Mouse (Mus musculus) c-Kit-positive CD71-negative TER-119-negative erythroid progenitor cells, embryonic 14.5 days (primary cell): ENCODE measurements around the gene Rpap3.

Experiments used
- DNase-seq: peaks from one replicate; pipeline ENCODE4 v3.0.0-alpha.2; 2013; ENCODE audit warnings: low read depth

Gene Rpap3

GRCm38 (mm10) chr15:97705211-97706050 is at the start of gene Rpap3:
Gene Rpap3, minus strand, starts transcription at chr15:97705825.
- peak; percentile 64 for DNase-seq

DNA sequence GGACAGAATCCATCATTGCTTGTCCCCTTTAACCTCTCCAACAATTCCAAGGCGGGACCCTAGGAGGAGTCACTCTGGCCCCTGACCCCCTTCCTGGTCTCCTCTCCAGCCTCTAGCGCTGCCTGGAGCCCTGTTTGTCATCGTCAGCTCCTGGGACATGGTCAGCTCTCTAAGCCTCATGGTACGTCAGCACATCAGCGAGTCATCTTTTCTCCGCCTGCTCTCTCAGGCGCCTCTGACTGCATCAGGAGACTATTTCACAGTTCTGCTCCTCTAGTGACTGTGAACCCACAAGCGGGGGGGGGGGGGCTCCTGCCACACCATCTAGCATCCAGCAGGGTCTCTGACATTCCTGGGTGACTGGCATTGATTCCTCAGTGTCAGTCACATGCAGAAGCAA is 49.7 kb upstream of the Rpap3 start:
- no peak for DNase-seq

DNA sequence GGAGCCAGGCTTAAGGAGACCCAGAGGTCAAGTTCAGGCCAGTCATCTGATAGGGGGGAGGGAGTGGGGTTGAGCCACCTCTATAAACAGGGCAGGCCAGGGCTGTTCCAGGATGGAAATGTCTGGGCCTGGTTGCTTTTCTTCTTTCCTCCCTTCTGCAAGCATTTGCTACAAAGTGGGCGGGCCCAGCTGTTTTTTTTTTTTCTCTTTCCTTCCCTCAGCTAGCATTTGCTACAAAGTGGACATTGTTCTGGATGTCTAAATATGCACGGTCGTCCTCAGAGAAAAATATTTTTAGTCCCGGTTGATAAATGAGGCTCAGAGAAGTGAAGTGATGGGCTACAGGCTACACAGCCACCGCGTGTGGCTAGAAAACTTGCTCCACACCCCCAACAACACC is 48.9 kb upstream of the Rpap3 start:
- DNase-seq: no peak

GRCm38 (mm10) chr15:97752491-97752890 is 46.9 kb upstream of the Rpap3 start:
- DNase-seq: no peak

DNA sequence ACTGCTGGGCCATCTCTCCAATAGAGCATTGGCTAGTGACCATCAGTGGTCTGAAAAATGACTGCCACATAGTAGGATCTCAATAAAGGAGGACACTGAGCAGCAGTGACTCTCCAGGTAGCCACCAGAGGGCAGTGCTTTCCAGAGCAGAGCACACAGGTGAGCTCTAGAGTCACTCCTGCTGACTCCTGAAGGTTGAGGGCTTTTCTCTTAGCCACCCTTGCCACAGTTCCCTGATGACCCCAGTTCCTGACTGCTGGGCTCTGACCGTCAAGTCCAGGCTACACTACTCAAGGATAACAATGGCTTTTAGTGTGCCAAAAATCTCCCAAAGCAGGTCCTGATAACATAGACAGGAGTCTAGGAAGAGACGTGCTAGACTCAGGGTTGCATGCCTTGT is 46.1 kb upstream of the Rpap3 start:
- no peak for DNase-seq

DNA sequence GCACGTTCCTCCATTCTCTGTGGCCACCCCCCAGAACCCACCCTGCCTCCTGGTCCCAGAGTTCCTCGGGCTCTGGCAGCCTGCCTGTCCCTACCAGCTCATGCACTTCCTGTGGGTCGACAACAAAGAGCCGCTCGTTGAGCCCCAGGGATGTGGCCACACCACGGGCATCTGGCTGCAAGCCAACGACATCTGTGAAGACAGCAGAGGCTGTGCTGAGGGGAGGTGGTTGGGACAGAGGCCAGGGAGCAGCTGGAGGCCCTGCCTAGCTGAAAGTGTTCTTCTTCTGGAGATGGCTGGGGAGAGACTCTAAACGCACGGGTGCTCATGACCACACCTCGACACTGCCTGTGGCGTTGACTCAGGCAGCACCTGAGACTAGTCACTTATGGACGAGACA is 45.1 kb upstream of the Rpap3 start:
- peak; percentile 56 for DNase-seq

DNA sequence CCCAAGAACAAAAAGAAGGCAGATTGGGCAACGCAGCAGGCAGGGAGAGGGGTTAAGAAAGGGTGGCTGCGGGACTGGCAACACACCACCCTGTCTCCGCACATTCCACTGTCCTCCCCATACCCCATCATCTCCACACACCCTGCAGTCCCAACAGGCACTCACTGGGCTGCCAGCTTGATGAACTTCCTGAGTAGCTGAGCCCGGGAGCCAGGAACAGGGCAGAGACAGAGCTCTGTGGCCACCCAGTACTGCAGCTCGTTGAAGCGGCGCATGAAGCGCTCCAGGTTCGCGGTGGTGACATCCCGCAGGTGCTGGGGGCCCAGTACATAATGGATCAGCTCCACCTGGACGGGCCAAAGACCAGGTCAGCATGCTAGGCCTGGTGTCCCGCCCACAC is 44.2 kb upstream of the Rpap3 start:
- no peak for DNase-seq

DNA sequence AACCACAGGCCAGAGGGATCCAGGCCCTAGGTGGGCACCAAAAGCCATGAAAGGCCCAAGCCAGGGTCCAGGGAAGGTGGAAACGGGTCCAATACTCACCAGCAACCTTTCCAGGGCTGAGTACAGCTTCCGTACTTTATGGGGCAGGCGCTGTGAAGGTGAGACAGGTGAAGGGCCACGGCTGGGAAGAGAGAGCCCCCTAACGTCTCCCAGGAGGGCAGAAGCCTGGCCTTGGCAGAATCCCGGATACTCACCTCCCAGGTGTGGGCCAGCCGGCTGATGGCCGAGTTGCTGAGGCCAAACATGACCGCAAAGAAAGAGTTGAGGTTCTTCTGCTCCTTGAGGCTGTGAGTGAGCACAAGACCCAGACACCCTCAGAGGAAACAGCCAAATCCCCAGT is 43.8 kb upstream of the Rpap3 start:
- no peak for DNase-seq

DNA sequence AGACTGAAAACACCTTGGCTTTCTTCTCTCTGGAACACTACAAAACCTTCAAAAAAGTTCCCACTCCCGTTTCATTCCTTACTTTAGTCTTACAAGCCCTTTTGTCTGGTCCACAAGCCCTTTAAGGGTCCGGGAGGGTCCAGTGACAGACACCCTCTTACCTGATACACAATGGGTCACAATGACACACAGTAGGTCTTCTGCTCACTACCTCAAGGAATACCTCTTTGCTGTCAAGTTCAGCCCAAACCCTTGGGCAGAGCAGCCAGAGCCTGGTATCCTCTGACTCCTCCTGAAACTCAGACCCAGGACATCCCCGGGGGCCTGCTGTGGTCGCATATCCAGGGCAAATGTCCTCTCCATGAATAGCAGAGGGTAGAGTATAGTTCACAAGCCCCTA is 43.3 kb upstream of the Rpap3 start:
- no peak for DNase-seq

DNA sequence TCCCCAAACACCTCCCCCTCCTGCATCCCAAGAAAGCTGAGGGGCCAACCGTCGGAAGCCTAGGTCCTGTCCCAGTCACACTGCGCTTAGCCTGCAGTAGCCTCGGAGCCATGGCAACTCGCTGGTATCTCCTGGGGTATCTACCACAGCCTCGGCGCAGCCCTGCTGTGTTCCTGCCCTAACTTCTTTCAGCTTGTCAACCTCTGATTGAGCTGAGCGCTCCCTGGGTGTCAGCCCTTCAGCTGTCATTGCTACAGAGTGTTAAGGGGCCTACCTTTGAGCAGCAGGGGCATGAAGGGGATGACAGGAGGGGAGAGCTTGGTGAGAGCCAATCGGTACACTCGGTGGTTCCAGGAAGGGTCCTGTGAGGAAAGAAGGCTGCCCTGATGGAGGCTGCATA is 42.7 kb upstream of the Rpap3 start:
- no peak for DNase-seq

DNA sequence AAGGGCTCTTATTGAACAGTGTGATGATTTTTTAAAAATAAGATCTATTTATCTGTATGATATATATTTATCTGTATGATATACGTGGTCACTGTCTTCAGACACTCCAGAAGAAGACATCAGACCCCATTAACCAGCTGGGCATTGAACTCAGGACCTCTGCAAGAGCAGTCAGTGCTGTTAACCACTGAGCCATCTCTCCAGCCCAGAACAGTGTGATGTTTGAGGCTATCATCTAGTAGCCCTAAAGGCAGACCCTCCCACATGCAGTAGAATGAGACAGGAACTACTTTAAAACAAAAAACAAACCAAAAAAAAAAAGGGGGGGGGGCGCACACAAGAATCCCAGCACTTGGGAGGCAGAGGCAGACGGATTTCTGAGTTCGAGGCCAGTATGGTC is 41.9 kb upstream of the Rpap3 start:
- no peak for DNase-seq

DNA sequence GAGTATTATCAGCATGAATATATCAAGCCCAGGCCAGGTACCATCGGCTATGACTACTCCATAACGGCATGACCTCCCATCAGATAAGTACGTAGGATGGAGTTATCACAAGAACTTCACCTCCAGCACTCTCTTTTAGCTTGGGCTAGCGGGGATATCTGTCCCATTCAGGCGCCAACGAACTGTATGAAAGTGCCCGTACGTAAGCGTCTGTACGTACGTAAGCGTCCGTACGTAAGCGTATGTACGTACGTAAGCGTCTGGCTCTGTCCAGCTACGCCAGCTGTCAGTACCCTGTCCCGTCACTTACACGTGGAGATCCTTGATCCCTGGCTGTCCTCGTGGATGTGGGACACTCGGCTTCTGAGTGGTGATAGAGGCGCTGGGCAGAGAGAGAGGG is 41.1 kb upstream of the Rpap3 start:
- no peak for DNase-seq

DNA sequence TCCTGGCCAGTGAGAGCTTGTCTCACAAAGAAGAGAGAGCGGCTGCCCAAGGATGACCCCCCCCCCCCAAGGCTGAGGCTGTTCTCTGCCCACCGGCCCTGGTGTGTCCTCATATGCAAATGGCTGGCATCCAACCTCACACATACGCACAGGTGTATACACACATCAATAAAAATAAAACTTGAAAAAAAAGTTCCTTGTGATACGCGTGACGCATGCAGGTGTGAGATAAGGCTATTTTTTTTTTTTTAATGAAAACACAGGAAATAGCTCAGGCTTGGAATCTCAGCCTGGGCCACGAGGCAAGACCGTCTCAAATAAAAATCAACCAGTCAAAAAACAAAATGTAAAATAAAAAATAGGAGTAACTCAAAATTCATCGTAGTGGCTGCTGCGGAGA is 40.7 kb upstream of the Rpap3 start:
- no peak for DNase-seq

GRCm38 (mm10) chr15:97745331-97745730 is 39.7 kb upstream of the Rpap3 start:
- DNase-seq: no peak

GRCm38 (mm10) chr15:97744930-97745329 is 39.3 kb upstream of the Rpap3 start:
- DNase-seq: peak; percentile 37

DNA sequence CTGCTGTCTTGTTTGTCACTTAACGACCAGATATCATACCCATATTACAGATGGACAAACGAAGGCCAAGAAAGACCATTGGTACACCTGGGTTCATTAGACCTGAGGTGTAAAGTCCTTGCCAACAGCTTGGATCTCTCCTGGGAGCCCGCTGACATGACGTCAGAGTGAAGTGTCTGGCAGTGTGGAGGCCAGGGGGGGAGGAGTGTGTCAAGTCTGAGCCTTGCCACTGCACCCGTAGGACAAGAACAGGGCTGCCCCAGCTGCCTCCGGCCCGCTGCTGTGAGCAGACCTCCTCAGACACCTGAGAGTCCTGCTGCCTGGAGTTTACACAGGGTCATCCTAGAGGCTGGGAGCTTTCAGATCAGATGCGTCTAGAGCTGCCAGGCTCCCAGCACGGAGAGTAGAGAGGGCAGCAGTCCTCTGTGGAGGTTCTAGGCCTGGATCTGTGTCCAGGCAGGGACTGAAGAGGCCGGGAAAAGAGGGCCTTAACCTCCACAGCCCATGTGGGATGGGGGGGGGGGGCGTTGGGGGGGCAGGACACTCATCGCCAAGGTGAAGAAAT is 38.4 kb upstream of the Rpap3 start:
- no peak for DNase-seq

GRCm38 (mm10) chr15:97743210-97743609 is 37.6 kb upstream of the Rpap3 start:
- DNase-seq: no peak

DNA sequence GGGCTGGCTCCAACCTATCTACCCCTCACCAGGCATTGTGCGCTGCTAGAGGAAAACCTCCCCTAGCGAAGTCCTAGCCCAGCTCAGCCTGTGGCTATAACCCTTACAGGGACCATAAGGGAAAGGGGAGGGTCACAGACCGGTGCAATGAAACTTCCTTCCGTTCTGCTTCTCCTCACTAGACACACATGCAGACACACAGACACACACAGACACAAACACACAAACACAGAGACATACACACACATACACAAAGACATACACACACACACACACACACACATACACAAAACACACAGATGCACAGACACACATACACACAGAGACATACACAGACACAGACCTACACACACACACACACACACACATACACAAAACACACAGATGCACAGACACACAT is 37.0 kb upstream of the Rpap3 start:
- DNase-seq: no peak

DNA sequence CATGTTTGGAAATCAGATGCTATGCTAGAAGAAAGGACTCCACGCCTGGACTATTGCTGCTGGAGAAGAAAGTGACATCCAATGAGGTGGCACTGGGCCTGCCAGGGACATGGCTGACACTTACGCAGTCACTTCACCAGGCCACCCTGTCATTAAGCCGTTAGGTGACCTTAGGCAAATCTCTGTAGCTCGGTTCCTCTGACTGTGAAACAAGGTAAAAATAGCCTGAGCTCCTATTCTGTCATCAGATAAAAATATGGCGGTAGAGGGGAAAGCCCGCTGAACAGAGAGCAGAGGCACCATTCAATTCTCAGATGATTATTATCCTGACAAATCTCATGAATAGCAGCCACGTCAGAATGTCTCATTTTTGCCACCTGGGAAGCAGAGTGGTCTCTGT is 36.4 kb upstream of the Rpap3 start:
- DNase-seq: no peak

- no peak for DNase-seq
Observed at GRCm38 (mm10) chr15:97741662-97742061, 36.0 kb upstream of the Rpap3 start.

- no peak for DNase-seq
Observed at GRCm38 (mm10) chr15:97740283-97740732, 34.7 kb upstream of the Rpap3 start.

DNA sequence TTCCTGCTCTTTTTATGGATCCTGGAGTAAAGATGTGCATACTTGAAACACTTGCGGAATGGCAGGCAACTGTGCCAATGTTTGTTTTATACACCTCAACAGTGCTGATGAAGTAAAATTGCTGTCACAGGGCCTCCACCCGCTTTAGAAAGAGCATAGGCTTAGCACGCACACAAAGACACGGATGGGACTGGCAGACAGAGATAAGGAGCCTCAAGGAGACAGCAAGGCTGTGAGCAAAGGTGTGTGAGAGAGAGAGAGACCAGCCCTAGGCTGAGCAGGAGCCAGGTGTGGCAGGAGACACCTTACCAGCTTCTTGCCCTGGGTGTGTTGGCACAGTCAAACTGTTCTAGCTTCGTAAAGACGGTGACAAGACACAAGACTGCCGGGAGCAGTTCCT is 33.3 kb upstream of the Rpap3 start:
- no peak for DNase-seq

GRCm38 (mm10) chr15:97731988-97732387 is 26.4 kb upstream of the Rpap3 start:
- no peak for DNase-seq

GRCm38 (mm10) chr15:97731111-97731510 is 25.5 kb upstream of the Rpap3 start, which contains the start of gene Endou:
Gene Endou, minus strand, starts transcription at chr15:97731339.
- DNase-seq: no peak
